Mouse (Mus musculus): ENCODE measurements around the gene Fbl.
"Not testable (repeated sequence)": the region's sequence is repeated elsewhere in the genome, so short reads cannot be mapped to it uniquely, and the experiment has no call there.

Fbl gene

GRCm38 (mm10) chr7:28191903-28192302 is 22.4 kb downstream of the Fbl start:
- no peak for DNase-seq (ENCODE audit: low spot score in 2 of 2)

- no peak for DNase-seq (ENCODE audit: low spot score in 2 of 2)
Measured at GRCm38 (mm10) chr7:28195414-28196098, 26.0 kb downstream of the Fbl start.

- DNase-seq (ENCODE audit: low spot score in 2 of 2) = no peak
Measured at GRCm38 (mm10) chr7:28196528-28196927, 27.0 kb downstream of the Fbl start.

- no peak for DNase-seq (ENCODE audit: low spot score in 2 of 2)
Measured at GRCm38 (mm10) chr7:28199054-28199453, 29.5 kb downstream of the Fbl start.

GRCm38 (mm10) chr7:28203207-28204108 is 33.9 kb downstream of the Fbl start:
- no peak for DNase-seq (ENCODE audit: low spot score in 2 of 2)

- DNase-seq (ENCODE audit: low spot score in 2 of 2) = no peak
Measured at GRCm38 (mm10) chr7:28206044-28206600, 36.6 kb downstream of the Fbl start.

- no peak for DNase-seq (ENCODE audit: low spot score in 2 of 2)
Measured at GRCm38 (mm10) chr7:28208396-28208987, 39.0 kb downstream of the Fbl start.

- peak; percentile 49 to 57 for DNase-seq (ENCODE audit: low spot score in 2 of 2)
Measured at GRCm38 (mm10) chr7:28208988-28209508, 39.5 kb downstream of the Fbl start.

GRCm38 (mm10) chr7:28210731-28211130 is 41.2 kb downstream of the Fbl start:
- no peak for DNase-seq (ENCODE audit: low spot score in 2 of 2)

- no peak for DNase-seq (ENCODE audit: low spot score in 2 of 2)
Measured at GRCm38 (mm10) chr7:28214142-28214541, 44.6 kb downstream of the Fbl start.

- not testable (repeated sequence) for DNase-seq (ENCODE audit: low spot score in 2 of 2)
Measured at GRCm38 (mm10) chr7:28215950-28216349, 46.4 kb downstream of the Fbl start.

GRCm38 (mm10) chr7:28217811-28218210 is 48.3 kb downstream of the Fbl start:
- DNase-seq (ENCODE audit: low spot score in 2 of 2) = not testable (repeated sequence)

- DNase-seq (ENCODE audit: low spot score in 2 of 2) = peak; percentile 45 to 55
Measured at GRCm38 (mm10) chr7:28218951-28219740, 49.6 kb downstream of the Fbl start.

- DNase-seq (ENCODE audit: low spot score in 2 of 2) = not testable (repeated sequence)
Measured at GRCm38 (mm10) chr7:28226836-28227235, 57.3 kb downstream of the Fbl start.

- not testable (repeated sequence) for DNase-seq (ENCODE audit: low spot score in 2 of 2)
Measured at GRCm38 (mm10) chr7:28227421-28227820, 57.9 kb downstream of the Fbl start.

All from frontal cortex, postnatal 14 days (tissue).